Mouse (Mus musculus) layer of hippocampus, postnatal 10 days (tissue): ENCODE measurements around the gene Arhgap18. TPM values are rescaled to one million over a fixed set of nuclear protein-coding genes. Genes with fewer than 3 reads are reported as not detected.

ENCODE experiments used
- DNase-seq, 2 experiments: peaks; one replicate each; pipeline ENCODE4 v3.0.0; 2021; ENCODE audit warnings: low spot score in 2 of 2
- long read RNA-seq: library from polyadenylated mRNA; stranded (forward); transcript quantifications from one replicate; pipeline ENCODE4 v2.0.0, GENCODE M21; 2023
- total RNA-seq, 2 experiments: library from RNA; stranded (reverse); gene quantifications; 2 replicates each; pipeline ENCODE4 v1.2.3; 2021

Arhgap18 gene
- 1 to 10 TPM; 9.2 to 9.8 TPM for total RNA-seq
- long read RNA-seq, partial matches to known transcripts: 0 of 9 reads
- long read RNA-seq, other reads (novel, unspliced or antisense): 5 of 9 reads

GRCm38 (mm10) chr10:26752929-26753567 lies at the start of gene Arhgap18:
Gene Arhgap18 (plus strand): TSS chr10:26753421.
- no peak for DNase-seq

- no peak for DNase-seq
Observed at GRCm38 (mm10) chr10:26710458-26711011, 42.7 kb upstream of the Arhgap18 start.

- peak; percentile 50 to 66 for DNase-seq
Observed at GRCm38 (mm10) chr10:26711068-26711467, 42.2 kb upstream of the Arhgap18 start.

GRCm38 (mm10) chr10:26713986-26714385 lies 39.2 kb upstream of the Arhgap18 start:
- no peak for DNase-seq

GRCm38 (mm10) chr10:26724704-26725103 lies 28.5 kb upstream of the Arhgap18 start:
- DNase-seq: no peak

GRCm38 (mm10) chr10:26725255-26725654 lies 28.0 kb upstream of the Arhgap18 start:
- no peak for DNase-seq

- no peak for DNase-seq
Observed at GRCm38 (mm10) chr10:26750827-26751226, 2.4 kb upstream of the Arhgap18 start.

GRCm38 (mm10) chr10:26752064-26752928 lies 925 bp upstream of the Arhgap18 start:
- peak; percentile 71 to 80 for DNase-seq

- no peak for DNase-seq
Observed at GRCm38 (mm10) chr10:26754006-26754405, 785 bp downstream of the Arhgap18 start.

GRCm38 (mm10) chr10:26757231-26757630 lies 4.0 kb downstream of the Arhgap18 start:
- no peak for DNase-seq

- no peak for DNase-seq
Observed at GRCm38 (mm10) chr10:26759469-26759868, 6.2 kb downstream of the Arhgap18 start.

GRCm38 (mm10) chr10:26761103-26761502 lies 7.9 kb downstream of the Arhgap18 start:
- DNase-seq: no peak

- DNase-seq: no peak
Observed at GRCm38 (mm10) chr10:26761991-26762903, 9.0 kb downstream of the Arhgap18 start.

- DNase-seq: no peak
Observed at GRCm38 (mm10) chr10:26767196-26767595, 14.0 kb downstream of the Arhgap18 start.

- no peak for DNase-seq
Observed at GRCm38 (mm10) chr10:26768943-26769342, 15.7 kb downstream of the Arhgap18 start.

- DNase-seq: no peak
Observed at GRCm38 (mm10) chr10:26770035-26770434, 16.8 kb downstream of the Arhgap18 start.

GRCm38 (mm10) chr10:26771938-26772623 lies 18.9 kb downstream of the Arhgap18 start:
- peak; percentile 57 to 59 for DNase-seq

GRCm38 (mm10) chr10:26772624-26773540 lies 19.7 kb downstream of the Arhgap18 start:
- DNase-seq: peak; percentile 51 to 58

GRCm38 (mm10) chr10:26773541-26773940 lies 20.3 kb downstream of the Arhgap18 start:
- DNase-seq: no peak
